In genomic region chr1:41349798-41350758, GRCm38 (mm10) we compare ENCODE assay signal across 24 mouse cellular contexts.
DNase-seq lines count a peak whose midpoint lies in the region; ATAC-seq and TF ChIP-seq lines count a peak whose summit lies in the region.
"Had no signal": no experiment of that assay in that cellular context is flagged by ENCODE, and none has a peak within 500 bp of the region (broad histone marks: within the 10 kb centered on the region; RNA-seq: fewer than 3 reads in every experiment).

No protein-coding gene starts in this region.

- no peak for TF ChIP-seq RAD21 in CH12.LX (IDR thresholded peaks at IDR 0.05; ENCODE audit: low read depth, low read length)

- 63% methylated on average over 16 of the region's 16 CpGs for WGBS in forebrain, embryonic 13.5 days
- WGBS in forebrain, embryonic 12.5 days, result 67% methylated on average over 16 of the region's 16 CpGs
- WGBS in embryonic facial prominence, embryonic 14.5 days, result 45% methylated on average over 16 of the region's 16 CpGs
- WGBS in midbrain, embryonic 15.5 days, result 30% methylated on average over 16 of the region's 16 CpGs

- H3K4me3 ChIP-seq in forebrain, embryonic 13.5 days, result no peak overlapping the region
- H3K4me3 ChIP-seq in forebrain, embryonic 12.5 days (replicated peaks), result no peak overlapping the region
- no peak overlapping the region for H3K4me3 ChIP-seq in CH12.LX (replicated peaks in 1 of 3; ENCODE audit: low read depth in 2 of 3, low read length in 2 of 3, poor library complexity in 1 of 3)
- no peak overlapping the region for H3K4me3 ChIP-seq in embryonic facial prominence, embryonic 14.5 days (ENCODE audit: low read depth, low read length)
- H3K4me3 ChIP-seq in midbrain, embryonic 15.5 days, result no peak overlapping the region
- H3K4me3 ChIP-seq: heart, embryonic 10.5 days; limb, embryonic 10.5 days; liver, embryonic 15.5 days; lung, embryonic 15.5 days; myocyte; neural tube, embryonic 13.5 days; stomach, embryonic 15.5 days had no signal

- peaks cover 5% of the 10 kb centered on the region; the same call in 1 of the 2 replicates for H3K4me1 ChIP-seq in forebrain, embryonic 13.5 days
- peaks cover 4% of the 10 kb centered on the region; the same call in 1 of the 2 replicates for H3K4me1 ChIP-seq in forebrain, embryonic 12.5 days
- H3K4me1 ChIP-seq in CH12.LX (ENCODE audit: control insufficient read depth in 1 of 2, insufficient read depth in 2 of 2), result no peaks in the 10 kb centered on the region
- no peaks in the 10 kb centered on the region for H3K4me1 ChIP-seq in embryonic facial prominence, embryonic 14.5 days (ENCODE audit: control insufficient read depth, insufficient read depth, low read length)
- peaks cover 8% of the 10 kb centered on the region; the same call in 1 of the 2 replicates for H3K4me1 ChIP-seq in midbrain, embryonic 15.5 days
- H3K4me1 ChIP-seq: heart, embryonic 10.5 days; limb, embryonic 10.5 days; liver, embryonic 15.5 days; lung, embryonic 15.5 days; stomach, embryonic 15.5 days had no signal

- in situ Hi-C loops in CH12.LX (cut with MboI; ENCODE audit: low pct_ligation_motif_present, low pct_unique_long_range_greater_than_20kb, low sequenced_read_pairs), result no loop called here

- no peaks in the 10 kb centered on the region for H3K9me3 ChIP-seq in forebrain, embryonic 13.5 days (replicated peaks)
- no peaks in the 10 kb centered on the region for H3K9me3 ChIP-seq in forebrain, embryonic 12.5 days
- H3K9me3 ChIP-seq in CH12.LX (replicated peaks; ENCODE audit: low read length), result peaks cover 50% of the 10 kb centered on the region
- no peaks in the 10 kb centered on the region for H3K9me3 ChIP-seq in embryonic facial prominence, embryonic 14.5 days (ENCODE audit: control insufficient read depth, low read length)
- H3K9me3 ChIP-seq in midbrain, embryonic 15.5 days, result no peaks in the 10 kb centered on the region
- H3K9me3 ChIP-seq: heart, embryonic 10.5 days; limb, embryonic 10.5 days; liver, embryonic 15.5 days; lung, embryonic 15.5 days; neural tube, embryonic 13.5 days; stomach, embryonic 15.5 days had no signal

- H3K79me2 ChIP-seq in CH12.LX (replicated peaks; ENCODE audit: control insufficient read depth, extremely low read depth, insufficient read depth, poor library complexity, severe bottlenecking), result no peaks in the 10 kb centered on the region

- no peak for TF ChIP-seq CTCF in CH12.LX (conservative IDR thresholded peaks at IDR 0.05 in 1 of 2, IDR thresholded peaks at IDR 0.05 in 1 of 2; ENCODE audit: low read depth in 2 of 2, low read length in 2 of 2)

- no peak overlapping the region for H3K27ac ChIP-seq in forebrain, embryonic 13.5 days
- H3K27ac ChIP-seq in forebrain, embryonic 12.5 days, result no peak overlapping the region
- H3K27ac ChIP-seq in CH12.LX (ENCODE audit: insufficient read depth, low read depth), result no peak overlapping the region
- H3K27ac ChIP-seq in embryonic facial prominence, embryonic 14.5 days (replicated peaks; ENCODE audit: low read depth, low read length), result no peak overlapping the region
- no peak overlapping the region for H3K27ac ChIP-seq in midbrain, embryonic 15.5 days
- H3K27ac ChIP-seq: heart, embryonic 10.5 days; kidney, postnatal 0 days; limb, embryonic 10.5 days; liver, embryonic 15.5 days; lung, embryonic 15.5 days; neural tube, embryonic 13.5 days; stomach, embryonic 15.5 days had no signal

- no peak for TF ChIP-seq POLR2A in CH12.LX (IDR thresholded peaks at IDR 0.05; ENCODE audit: low read depth, low read length)

- no peaks in the 10 kb centered on the region for H3K36me3 ChIP-seq in forebrain, embryonic 13.5 days (ENCODE audit: poor library complexity, severe bottlenecking)
- H3K36me3 ChIP-seq in forebrain, embryonic 12.5 days (replicated peaks), result no peaks in the 10 kb centered on the region
- H3K36me3 ChIP-seq in CH12.LX (replicated peaks in 1 of 2; ENCODE audit: control insufficient read depth in 1 of 2, insufficient read depth in 1 of 2, low read length in 1 of 2), result no peaks in the 10 kb centered on the region
- no peaks in the 10 kb centered on the region for H3K36me3 ChIP-seq in embryonic facial prominence, embryonic 14.5 days (ENCODE audit: control insufficient read depth, insufficient read depth, low read length)
- H3K36me3 ChIP-seq in midbrain, embryonic 15.5 days (replicated peaks), result no peaks in the 10 kb centered on the region
- H3K36me3 ChIP-seq: heart, embryonic 10.5 days; limb, embryonic 10.5 days; liver, embryonic 15.5 days; lung, embryonic 15.5 days; neural tube, embryonic 13.5 days; stomach, embryonic 15.5 days had no signal

- dilution Hi-C loops in CH12.LX (cut with MboI; ENCODE audit: extremely low pct_ligation_motif_present, extremely low pct_unique_long_range_greater_than_20kb, low sequenced_read_pairs), result no loop called here

- H3K4me2 ChIP-seq in forebrain, embryonic 13.5 days, result no peak overlapping the region
- no peak overlapping the region for H3K4me2 ChIP-seq in forebrain, embryonic 12.5 days
- no peak overlapping the region for H3K4me2 ChIP-seq in CH12.LX (ENCODE audit: insufficient read depth, low read depth, poor library complexity, severe bottlenecking)
- H3K4me2 ChIP-seq in embryonic facial prominence, embryonic 14.5 days (ENCODE audit: low read depth, low read length), result peak overlapping the region; percentile 8; the same call in 1 of the 2 replicates
- H3K4me2 ChIP-seq in midbrain, embryonic 15.5 days, result peak overlapping the region; percentile 29
- H3K4me2 ChIP-seq: liver, embryonic 15.5 days; lung, embryonic 15.5 days; neural tube, embryonic 13.5 days; stomach, embryonic 15.5 days had no signal

- no peak for TF ChIP-seq EP300 in CH12.LX (IDR thresholded peaks at IDR 0.05; ENCODE audit: low read length)

- no peaks in the 10 kb centered on the region for H3K27me3 ChIP-seq in forebrain, embryonic 13.5 days
- no peaks in the 10 kb centered on the region for H3K27me3 ChIP-seq in forebrain, embryonic 12.5 days
- H3K27me3 ChIP-seq in CH12.LX (replicated peaks), result no peaks in the 10 kb centered on the region
- H3K27me3 ChIP-seq in embryonic facial prominence, embryonic 14.5 days (replicated peaks; ENCODE audit: control insufficient read depth, insufficient read depth, low read length), result no peaks in the 10 kb centered on the region
- H3K27me3 ChIP-seq in midbrain, embryonic 15.5 days (replicated peaks), result no peaks in the 10 kb centered on the region
- H3K27me3 ChIP-seq: liver, embryonic 15.5 days; lung, embryonic 15.5 days; neural tube, embryonic 13.5 days; stomach, embryonic 15.5 days had no signal

- no peak overlapping the region for H3K9ac ChIP-seq in forebrain, embryonic 13.5 days
- no peak overlapping the region for H3K9ac ChIP-seq in forebrain, embryonic 12.5 days
- H3K9ac ChIP-seq in CH12.LX (ENCODE audit: insufficient read depth, low read depth), result no peak overlapping the region
- no peak overlapping the region for H3K9ac ChIP-seq in embryonic facial prominence, embryonic 14.5 days (ENCODE audit: low read depth, low read length)
- H3K9ac ChIP-seq in midbrain, embryonic 15.5 days, result no peak overlapping the region
- H3K9ac ChIP-seq: liver, embryonic 15.5 days; lung, embryonic 15.5 days; neural tube, embryonic 13.5 days; stomach, embryonic 15.5 days had no signal

- 0 out of 2 replicates have a peak, but pooled peaks have one; percentile 33 for ATAC-seq in forebrain, embryonic 13.5 days
- no peak for ATAC-seq in forebrain, embryonic 12.5 days (ENCODE audit: low FRiP score)
- no peak for ATAC-seq in embryonic facial prominence, embryonic 14.5 days (ENCODE audit: low read depth)
- ATAC-seq in midbrain, embryonic 15.5 days (replicated peaks), result peak; percentile 52

- no peak for DNase-seq in CH12.LX (ENCODE audit: extremely low read depth)
- peak; percentile 11 for DNase-seq in embryonic facial prominence, embryonic 14.5 days (ENCODE audit: low spot score)
- no peak for DNase-seq in cerebellum, adult 9-10 months
- DNase-seq in kidney, adult 11 months, result no peak
- DNase-seq in gastrocnemius, postnatal 10 days, result no peak
- DNase-seq: adrenal gland, postnatal 10 days; cerebellum, adult 8-10 months; kidney, adult 2 months; liver; lung, postnatal 4 days; right cerebral cortex, adult 18-20 months; right cerebral cortex, postnatal 4 days; thymus, postnatal 36 days had no signal

TF ChIP-seq in CH12.LX, 34 proteins besides CTCF, POLR2A, EP300 and RAD21:
- TF ChIP-seq SMC3 (IDR thresholded peaks at IDR 0.05; ENCODE audit: low read depth, low read length) (no peak), GABPA (IDR thresholded peaks at IDR 0.05; ENCODE audit: insufficient replicate concordance, low read depth, low read length) (no peak), MAFK (IDR thresholded peaks at IDR 0.05; ENCODE audit: insufficient replicate concordance, low read length) (peak; percentile 61), KAT2A (IDR thresholded peaks at IDR 0.05; ENCODE audit: insufficient replicate concordance, low read length) (no peak), CHD2 (IDR thresholded peaks at IDR 0.05; ENCODE audit: low read length) (no peak), ZNF384 (IDR thresholded peaks at IDR 0.05; ENCODE audit: low read depth, low read length) (no peak), MYC (IDR thresholded peaks at IDR 0.05; ENCODE audit: low read depth, low read length) (no peak), E2F4 (IDR thresholded peaks at IDR 0.05; ENCODE audit: insufficient replicate concordance, low read depth, low read length) (no peak)

Comparison
In these comparisons a context has a peak if more than half of its experiments do, and no peak if none do; other contexts are left out.
1. ATAC-seq: peak in forebrain, embryonic 13.5 days (single experiment) and midbrain, embryonic 15.5 days (single experiment); none in forebrain, embryonic 12.5 days (single experiment) and embryonic facial prominence, embryonic 14.5 days (single experiment).
2. H3K4me2 ChIP-seq: peak in embryonic facial prominence, embryonic 14.5 days (single experiment) and midbrain, embryonic 15.5 days (single experiment); none in forebrain, embryonic 13.5 days (single experiment), forebrain, embryonic 12.5 days (single experiment) and CH12.LX (single experiment).